Mouse (Mus musculus): ENCODE results near the gene Prkar2b.

- no peak for TF ChIP-seq CTCF (IDR thresholded peaks at IDR 0.05; ENCODE audit: low read depth, low read length)
- no peak for TF ChIP-seq POLR2A (IDR thresholded peaks at IDR 0.05; ENCODE audit: borderline replicate concordance, low read depth, low read length)
Observed at GRCm38 (mm10) chr12:32074271-32074670, 13.2 kb upstream of the Prkar2b start.
